Mouse (Mus musculus) lung, postnatal 14 days (tissue): Measurements from ENCODE around the gene Egln1.
A peak's percentile ranks its signal among the peaks of the same experiment; 100 is the strongest.

Experiments
- DNase-seq: peaks from one replicate; pipeline ENCODE4 v3.0.0; 2021

The Egln1 gene

DNA sequence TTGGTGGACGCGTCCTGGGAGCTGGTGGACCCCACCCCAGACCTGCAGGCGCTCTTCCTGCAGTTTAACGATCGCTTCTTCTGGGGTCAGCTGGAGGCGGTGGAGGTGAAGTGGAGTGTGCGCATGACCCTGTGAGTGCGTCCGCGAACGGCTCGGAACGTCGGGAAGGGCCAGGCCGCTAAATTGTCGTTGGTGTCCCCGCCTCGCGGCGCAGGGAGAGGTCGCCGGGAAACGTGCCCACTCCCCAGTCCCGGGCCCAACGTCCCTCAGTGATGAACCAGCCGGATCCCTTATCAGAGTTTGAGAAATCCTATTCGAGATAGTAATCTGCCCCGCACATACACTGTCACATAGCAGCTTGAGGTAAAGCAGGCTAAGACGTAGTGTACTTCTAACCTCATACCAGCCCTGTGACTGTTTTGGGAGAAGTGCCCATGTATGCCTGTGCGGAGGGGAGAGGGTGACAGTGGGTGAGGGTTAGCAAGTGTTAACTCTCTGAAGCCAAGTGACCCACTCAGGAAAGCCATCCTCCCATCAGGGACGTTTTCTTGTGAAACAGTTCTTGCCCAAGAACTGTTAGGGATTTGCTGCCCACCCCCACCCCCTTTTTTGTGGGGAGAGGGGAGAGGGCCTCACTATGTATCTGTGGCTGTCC lies 50.7 kb downstream of the Egln1 start:
- DNase-seq = no peak

- DNase-seq = peak; percentile 98
Measured at GRCm38 (mm10) chr8:124897386-124898250, 51.5 kb downstream of the Egln1 start, which contains the start of the genes Exoc8 and Sprtn. Gene Exoc8, minus strand, starts transcription at chr8:124897705. Gene Sprtn, plus strand, starts transcription at chr8:124897886.

DNA sequence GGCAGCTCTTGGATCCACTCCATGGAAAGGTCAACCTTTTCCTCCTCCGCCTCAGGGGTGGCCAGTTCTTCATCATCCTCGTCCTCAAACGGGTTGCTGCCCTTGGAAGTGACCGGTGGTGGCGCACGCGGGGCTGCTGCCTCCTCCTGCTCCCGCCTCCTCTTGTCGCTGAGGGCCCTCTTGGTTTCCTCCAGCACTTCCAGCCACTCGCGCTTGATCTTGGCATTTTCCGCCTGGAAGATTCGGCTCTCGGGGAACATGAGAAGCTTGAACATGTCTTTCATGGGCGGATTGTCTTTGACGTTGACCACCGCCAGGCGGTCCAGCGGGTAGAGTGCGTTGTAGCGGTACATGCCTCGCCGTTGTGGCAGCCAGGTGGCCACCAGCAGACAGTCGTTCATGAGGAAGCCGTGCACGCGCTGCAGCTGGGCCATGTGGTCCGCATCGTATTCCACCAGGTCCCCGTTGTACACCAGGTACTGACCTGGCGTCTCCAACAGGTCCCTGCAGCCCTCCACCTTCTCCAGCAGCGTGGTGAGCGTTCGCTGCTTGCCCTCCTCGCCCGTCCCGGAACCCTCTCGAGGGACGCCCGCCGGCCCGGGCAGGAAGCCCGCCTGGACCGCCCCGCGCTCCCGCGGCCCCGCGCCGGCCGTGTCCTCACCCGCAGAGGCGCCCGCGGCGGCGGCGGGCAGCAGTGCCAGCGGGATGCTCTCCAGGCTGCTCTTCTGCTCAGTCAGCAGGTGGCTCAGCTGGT lies 52.3 kb downstream of the Egln1 start:
- DNase-seq = peak; percentile 86

GRCm38 (mm10) chr8:124896010-124896631 lies 53.0 kb downstream of the Egln1 start:
- no peak for DNase-seq

DNA sequence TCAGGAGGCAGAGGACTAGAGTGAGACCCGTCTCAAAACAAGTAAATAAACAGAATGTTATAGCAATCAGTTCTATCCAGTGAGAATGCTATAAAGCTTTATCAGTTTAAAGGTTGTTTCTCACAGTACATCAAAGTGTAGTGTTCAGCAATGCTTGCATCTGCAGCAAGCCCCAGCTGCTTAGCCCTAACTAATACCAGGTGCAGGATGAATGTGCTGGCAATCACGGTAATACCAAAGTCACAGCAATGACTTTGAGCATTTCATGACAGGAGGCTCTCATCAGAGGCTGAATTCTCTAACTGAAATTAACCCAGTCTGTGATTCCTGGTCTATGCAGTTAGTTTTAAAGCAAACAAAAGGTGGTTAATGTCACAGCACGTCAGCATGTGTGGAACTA lies 56.5 kb downstream of the Egln1 start:
- no peak for DNase-seq

- DNase-seq = no peak
Measured at GRCm38 (mm10) chr8:124888385-124888784, 60.7 kb downstream of the Egln1 start.

- no peak for DNase-seq
Measured at GRCm38 (mm10) chr8:124878946-124879526, 70.1 kb downstream of the Egln1 start.

DNA sequence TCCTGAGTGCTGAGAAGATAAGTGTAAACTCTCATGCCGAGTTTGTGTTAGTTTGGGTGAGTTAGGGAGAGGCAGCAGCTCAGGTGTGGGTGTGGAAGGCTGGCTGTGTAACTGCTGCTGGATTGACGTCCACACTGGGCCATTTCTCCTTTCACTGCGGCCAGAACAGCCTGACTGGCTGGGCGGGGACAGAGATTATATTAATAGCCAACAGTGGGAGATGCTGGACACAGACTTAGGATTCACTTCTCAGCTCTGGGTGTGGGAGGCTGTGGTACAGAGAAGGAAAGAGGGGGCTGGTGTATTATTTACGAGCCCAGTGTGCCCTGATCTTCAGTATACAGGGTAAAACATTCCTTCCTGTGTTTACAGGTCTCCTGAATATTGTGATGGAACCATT lies 71.0 kb downstream of the Egln1 start:
- DNase-seq = no peak

DNA sequence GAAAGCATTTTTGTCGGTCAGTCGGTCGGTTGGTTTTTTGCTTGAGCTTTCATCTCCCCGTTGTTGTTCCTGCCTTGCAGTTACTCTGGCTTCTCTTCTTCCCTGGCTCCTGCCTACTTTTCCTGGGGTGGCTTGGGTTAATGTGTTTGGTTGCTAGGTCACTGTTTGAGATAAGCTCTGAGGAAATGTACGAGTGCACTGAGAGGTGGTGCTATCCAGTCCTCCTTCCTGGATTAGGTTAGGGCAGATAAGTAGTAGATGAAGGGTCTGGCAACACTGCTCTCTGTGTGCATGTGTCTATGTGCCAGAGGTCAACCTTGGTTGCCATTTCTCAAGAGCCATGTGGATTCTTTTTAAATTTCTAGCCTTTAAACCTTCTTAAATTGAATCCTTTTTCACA lies 76.4 kb downstream of the Egln1 start:
- no peak for DNase-seq

DNA sequence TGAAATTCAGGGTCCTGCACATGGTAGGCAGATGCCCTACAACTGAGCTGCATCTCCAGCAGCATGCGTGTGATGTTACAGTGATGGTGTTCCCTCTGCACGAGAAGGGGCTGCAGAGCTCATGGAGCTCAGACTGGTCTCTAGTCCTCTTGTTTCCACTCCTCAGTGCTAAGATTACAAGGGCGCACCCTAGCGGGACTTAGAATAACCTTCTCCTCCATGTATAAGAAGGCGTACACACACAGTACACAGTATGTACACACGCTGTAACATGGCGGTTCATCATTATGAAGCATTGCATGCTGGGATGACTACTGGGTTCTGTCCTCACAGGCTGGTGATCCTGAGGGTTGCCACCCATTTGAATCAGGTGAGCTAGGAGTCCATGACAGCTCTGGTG lies 77.0 kb downstream of the Egln1 start:
- no peak for DNase-seq

DNA sequence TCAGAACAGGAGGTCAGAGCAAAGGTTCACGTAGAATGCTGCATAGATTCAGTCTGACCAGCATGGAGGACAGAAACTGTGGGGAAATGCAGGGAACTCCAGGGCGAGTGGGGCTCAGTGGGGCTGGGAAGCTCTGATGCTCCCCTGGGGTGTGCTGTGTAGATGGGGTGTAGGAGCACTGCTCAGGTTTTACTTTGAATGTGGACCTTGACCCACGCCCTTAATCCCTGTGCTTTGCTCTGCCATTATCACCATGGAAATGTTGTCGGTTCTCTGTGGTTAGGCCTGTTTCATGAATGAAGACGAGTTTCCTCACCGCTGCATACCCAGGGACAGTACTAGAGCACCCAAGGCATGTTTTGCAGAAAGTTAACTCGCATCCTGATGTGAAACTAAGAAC lies 77.7 kb downstream of the Egln1 start:
- DNase-seq = no peak

DNA sequence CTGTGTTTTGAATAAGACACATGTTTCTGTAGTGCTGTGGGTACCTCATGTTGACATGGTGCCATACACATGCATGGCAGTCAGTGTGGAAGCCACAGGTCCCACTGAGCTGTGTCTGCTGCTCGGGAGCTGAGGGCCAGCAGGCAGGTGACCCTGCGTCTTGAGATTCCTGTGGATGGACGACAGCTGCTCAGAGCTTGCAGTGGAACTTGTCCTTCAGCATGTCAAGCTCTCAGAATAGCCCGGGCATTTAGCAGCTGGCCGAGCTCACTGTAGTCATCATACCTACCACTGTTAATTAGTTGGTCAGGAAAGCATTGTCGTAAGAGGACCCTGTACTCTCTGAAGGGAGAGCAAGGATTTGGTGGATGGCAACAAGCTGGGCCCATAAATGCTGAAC lies 79.4 kb downstream of the Egln1 start:
- no peak for DNase-seq

DNA sequence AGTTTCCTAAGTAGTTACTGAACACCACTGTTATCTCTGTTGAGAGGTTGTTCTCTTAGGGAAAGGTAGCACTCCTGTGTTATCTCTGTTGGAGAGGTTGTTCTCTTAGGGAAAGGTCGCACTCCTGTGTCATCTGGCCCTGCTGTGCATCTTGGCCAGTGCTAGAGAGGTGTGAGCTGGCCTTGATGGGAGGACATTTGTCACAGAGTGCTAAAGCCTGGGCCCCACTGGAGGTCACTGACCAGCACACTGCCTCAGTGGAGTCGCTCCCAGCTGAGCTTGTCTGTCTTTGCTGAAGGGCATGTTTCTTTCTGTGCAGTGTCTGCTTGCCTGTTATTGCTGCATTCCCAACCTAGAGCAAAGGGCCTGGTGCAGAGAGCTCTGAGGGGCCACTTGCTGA lies 82.0 kb downstream of the Egln1 start:
- no peak for DNase-seq

DNA sequence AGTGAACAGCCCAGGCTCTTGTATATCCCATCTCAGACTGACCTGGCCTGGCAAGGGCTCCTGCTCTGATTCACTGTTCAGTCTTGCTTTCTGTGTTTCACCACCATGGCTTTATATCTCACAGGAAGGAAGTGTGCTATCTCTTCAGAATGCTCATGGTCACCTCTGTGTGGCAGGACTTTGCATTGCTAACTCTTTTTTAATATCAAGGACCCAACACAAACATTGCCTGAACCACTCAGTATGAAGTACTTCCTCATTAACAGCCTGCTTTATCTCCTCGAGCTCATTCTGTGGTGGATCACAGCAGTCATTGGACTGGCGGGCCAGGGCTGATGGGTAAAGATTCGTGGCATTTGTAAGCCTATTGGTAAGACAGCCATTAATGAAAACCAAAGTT lies 82.5 kb downstream of the Egln1 start:
- DNase-seq = no peak

- no peak for DNase-seq
Measured at GRCm38 (mm10) chr8:124863729-124864128, 85.4 kb downstream of the Egln1 start.

DNA sequence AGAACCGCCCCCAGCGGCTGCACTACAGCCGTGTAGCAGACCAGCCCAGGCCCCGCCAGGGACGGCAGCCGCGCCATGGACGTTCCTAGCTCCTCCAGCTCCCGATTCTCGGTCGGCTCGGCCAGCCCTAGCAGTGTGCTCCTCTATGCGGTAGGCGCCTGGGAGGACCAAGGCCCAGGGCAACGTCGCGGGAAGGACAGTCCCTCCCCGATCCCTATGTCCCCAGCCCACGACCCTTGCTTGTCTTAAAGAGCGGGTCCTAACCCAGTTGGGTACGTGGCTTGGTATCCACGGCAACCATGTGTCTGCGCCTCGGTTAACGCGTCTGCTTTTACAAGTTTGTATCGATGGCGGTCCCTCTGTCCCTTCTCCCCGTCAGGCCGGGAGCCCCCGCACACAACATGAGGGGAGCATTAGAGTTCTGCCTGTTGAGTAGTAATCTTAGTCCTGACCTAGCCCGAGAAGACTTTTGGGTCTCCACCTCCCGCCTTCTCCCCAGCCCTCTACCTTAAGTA lies 85.9 kb downstream of the Egln1 start:
- DNase-seq = no peak

- DNase-seq = peak; percentile 95
Measured at GRCm38 (mm10) chr8:124862321-124863162, 86.6 kb downstream of the Egln1 start, which contains the start of the genes Gnpat and 2810004N23Rik. Gene Gnpat, plus strand, starts transcription at chr8:124863033. Gene 2810004N23Rik, minus strand, starts transcription at chr8:124863120.

DNA sequence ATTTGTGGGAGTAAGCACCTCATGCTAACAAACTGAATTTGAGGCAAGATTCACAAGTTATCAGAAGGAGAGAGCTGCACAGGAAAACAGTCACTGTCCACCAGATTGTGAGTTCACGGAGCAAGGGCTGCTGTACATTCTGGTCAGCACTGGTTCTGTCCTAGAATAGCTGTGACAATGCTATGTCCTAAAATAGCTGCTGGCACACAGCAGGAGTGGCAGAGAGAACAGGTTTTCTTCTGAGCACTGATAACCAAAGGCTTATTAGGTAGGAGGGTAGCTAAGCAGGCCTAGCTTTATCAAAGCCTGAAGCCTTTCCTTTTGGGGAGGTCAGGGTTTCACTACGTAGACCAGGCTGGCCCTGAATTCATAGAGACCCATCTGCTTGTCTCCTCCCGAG lies 88.9 kb downstream of the Egln1 start:
- DNase-seq = no peak

DNA sequence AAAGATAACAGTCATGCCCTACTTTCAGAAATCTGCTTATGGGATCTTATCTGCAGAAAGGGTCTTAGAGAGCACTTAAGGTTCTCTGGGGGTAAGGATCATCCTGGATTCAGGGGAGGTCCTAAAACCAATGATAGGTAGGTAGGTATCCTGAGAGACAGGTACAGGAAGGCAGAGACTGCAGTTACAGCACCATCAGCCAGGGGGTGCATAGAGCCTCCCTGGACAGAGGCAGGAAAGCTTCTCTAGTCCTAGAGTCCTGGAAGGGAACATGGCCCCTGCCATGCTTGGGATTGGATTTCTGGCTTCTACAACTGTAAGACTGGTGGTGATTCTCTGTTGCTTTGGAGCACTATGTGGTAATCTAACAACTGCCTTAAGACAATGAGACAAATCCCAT lies 89.7 kb downstream of the Egln1 start:
- DNase-seq = peak; percentile 29
